Comparison of ENCODE assay signal across 7 mouse cellular contexts in the genomic region with DNA sequence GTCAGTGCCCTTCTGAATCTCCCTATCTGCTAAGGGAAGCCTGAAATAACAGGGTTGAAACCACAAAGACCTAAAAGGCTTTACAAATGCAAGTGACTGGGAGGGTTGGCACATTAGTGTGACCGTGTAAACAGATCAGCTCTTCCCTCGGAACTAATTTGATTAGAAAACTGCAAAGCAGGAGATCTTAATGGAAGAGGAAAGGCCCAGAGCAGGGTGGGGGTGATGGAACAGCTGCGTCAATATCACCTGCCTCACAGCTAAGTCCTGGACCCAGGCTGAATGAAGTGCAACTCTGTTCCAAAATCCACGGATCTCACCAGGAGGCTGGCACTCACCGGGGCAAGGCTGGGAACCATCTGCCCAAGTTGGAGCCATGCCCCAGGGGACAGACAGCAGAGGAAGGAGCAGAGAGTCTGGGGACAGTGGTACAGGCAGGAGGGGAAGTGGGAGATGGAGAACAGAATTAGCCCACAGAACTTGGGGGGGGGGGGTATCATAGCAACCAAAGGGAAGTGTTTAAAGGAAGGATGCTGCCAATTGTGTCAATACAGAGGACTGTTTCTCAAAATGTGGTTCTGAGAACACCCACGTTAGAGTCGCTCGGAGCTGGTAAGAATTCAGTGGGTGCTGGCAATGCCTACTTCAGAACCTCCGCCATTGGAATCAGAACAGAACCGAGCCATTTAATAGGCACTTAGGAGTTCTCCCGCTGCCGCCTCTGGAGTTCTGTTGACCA. TPM values are rescaled to one million over a fixed set of nuclear protein-coding genes. Genes with fewer than 3 reads are reported as not detected.
DNase-seq lines count a peak whose midpoint lies in the region; ATAC-seq lines count a peak whose summit lies in the region.

No protein-coding gene starts in this region.

- H3K9ac ChIP-seq in forebrain, embryonic 16.5 days (replicated peaks; ENCODE audit: low read depth, low read length) = no peak overlapping the region

- H3K4me1 ChIP-seq in forebrain, embryonic 16.5 days (replicated peaks; ENCODE audit: control insufficient read depth, insufficient read depth, low read length) = peaks cover 10% of the 10 kb centered on the region

- no peak overlapping the region; the same call in 1 of the 2 replicates for H3K4me2 ChIP-seq in forebrain, embryonic 16.5 days (ENCODE audit: low read length)

- H3K9me3 ChIP-seq in forebrain, embryonic 16.5 days (ENCODE audit: control insufficient read depth, low read length) = no peaks in the 10 kb centered on the region

- H3K36me3 ChIP-seq in forebrain, embryonic 16.5 days (ENCODE audit: control insufficient read depth, insufficient read depth) = no peaks in the 10 kb centered on the region

- peak overlapping the region; percentile 72 for H3K27ac ChIP-seq in forebrain, embryonic 16.5 days (ENCODE audit: low read length)

- H3K4me3 ChIP-seq in forebrain, embryonic 16.5 days (replicated peaks; ENCODE audit: low read length) = no peak overlapping the region

- intact Hi-C loops in gastrocnemius, postnatal 14 days (cut with DNase I; ENCODE audit: low total_unique reads) = no loop called here

- H3K27me3 ChIP-seq in forebrain, embryonic 16.5 days (replicated peaks; ENCODE audit: control insufficient read depth, insufficient read depth, low read length) = no peaks in the 10 kb centered on the region

- ATAC-seq in forebrain, embryonic 16.5 days = peak; percentile 93

- 56% methylated on average over 12 of the region's 12 CpGs for WGBS in forebrain, embryonic 16.5 days

- peak; percentile 96 for DNase-seq in cerebellum, adult 9-11 months
- DNase-seq in layer of hippocampus, postnatal 25 days (ENCODE audit: extremely low spot score in 1 of 2, low spot score in 1 of 2) = peak; percentile 63 to 72
- DNase-seq in right cerebral cortex, adult 2 months (ENCODE audit: low spot score in 2 of 2) = peak; percentile 66 to 71
- DNase-seq in spleen, postnatal 36 days (ENCODE audit: low spot score in 2 of 2) = no peak
- DNase-seq in lung, postnatal 14 days = no peak
- no peak for DNase-seq in gastrocnemius, postnatal 14 days

RNA-seq across cellular contexts. Expression of gene Fra10ac1, which starts 14.4 kb away (rescaled TPM):
- polyA plus RNA-seq in forebrain, embryonic 16.5 days (2015; fragmentation: Nextera tagmentation; extraction: Ambion mirVana) = 54.7 and 56.8 TPM in 2 replicates
- 10 to 100 TPM; 16.3 to 22.6 TPM for total RNA-seq in layer of hippocampus, postnatal 25 days (2021)
- total RNA-seq in gastrocnemius, postnatal 14 days (2021) = 10 to 100 TPM in 1 of 2 experiments, 1 to 10 TPM in 1; 8.1 to 10.8 TPM

RNA-seq across cellular contexts. Expression of gene Lgi1, which starts 26.0 kb away (rescaled TPM):
- polyA plus RNA-seq in forebrain, embryonic 16.5 days (2015; fragmentation: Nextera tagmentation; extraction: Ambion mirVana) = 15.5 and 19.1 TPM in 2 replicates
- total RNA-seq in layer of hippocampus, postnatal 25 days (2021) = 100 to 1,000 TPM; 181 to 207 TPM
- 1 to 10 TPM; 2.0 to 2.6 TPM for total RNA-seq in gastrocnemius, postnatal 14 days (2021)

Comparison
In these comparisons a context has a peak if more than half of its experiments do, and no peak if none do; other contexts are left out.
1. DNase-seq: peak in cerebellum, adult 9-11 months (single experiment), layer of hippocampus, postnatal 25 days (2 of 2) and right cerebral cortex, adult 2 months (2 of 2); none in spleen, postnatal 36 days (0 of 2), lung, postnatal 14 days (single experiment) and gastrocnemius, postnatal 14 days (single experiment).
2. RNA of gene Lgi1, which starts 26.0 kb away (total RNA-seq): 181 to 207 TPM in layer of hippocampus, postnatal 25 days; 2.0 to 2.6 TPM in gastrocnemius, postnatal 14 days; every median in the first group is over 10 times any median in the second.